In the genomic region with DNA sequence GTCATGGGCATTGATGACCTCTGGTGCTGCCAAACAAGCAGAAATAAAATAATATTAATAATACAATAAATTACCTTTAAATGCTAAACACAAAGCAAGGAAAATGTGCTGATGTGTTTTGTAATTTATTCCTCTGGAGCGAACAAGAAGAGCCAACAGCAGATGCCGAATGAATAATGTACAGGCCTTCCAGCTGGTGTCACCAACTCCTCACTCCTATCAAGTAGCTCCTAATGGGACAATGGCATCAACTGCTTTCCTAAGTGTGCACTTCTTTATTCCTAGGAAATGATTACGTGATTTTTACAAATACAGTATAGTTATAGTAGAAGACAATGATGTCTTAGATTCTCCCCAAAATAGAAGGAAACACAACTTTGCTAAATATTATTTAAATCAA, we compare ENCODE assay signal across 9 mouse cellular contexts.
"Had no signal": no experiment of that assay in that cellular context is flagged by ENCODE, and none has a peak within 500 bp of the region (broad histone marks: within the 10 kb centered on the region; RNA-seq: fewer than 3 reads in every experiment).

No protein-coding gene starts in this region.

- H3K9ac ChIP-seq: kidney, embryonic 15.5 days; limb, embryonic 13.5 days; liver, embryonic 14.5 days had no signal

- H3K4me1 ChIP-seq: kidney, embryonic 15.5 days; limb, embryonic 13.5 days had no signal

- H3K27me3 ChIP-seq: kidney, embryonic 15.5 days; limb, embryonic 13.5 days had no signal

- H3K4me2 ChIP-seq: kidney, embryonic 15.5 days; limb, embryonic 13.5 days; midbrain, embryonic 11.5 days had no signal

- H3K4me3 ChIP-seq: kidney, embryonic 15.5 days; limb, embryonic 13.5 days had no signal

- H3K36me3 ChIP-seq: kidney, embryonic 15.5 days; limb, embryonic 13.5 days had no signal

- H3K27ac ChIP-seq: kidney, embryonic 15.5 days; limb, embryonic 13.5 days; liver, embryonic 14.5 days; stomach, postnatal 0 days had no signal

- DNase-seq: kidney, adult 2 months; kidney, postnatal 14 days; lung, adult 18-20 months; lung, postnatal 36 days had no signal

- H3K9me3 ChIP-seq: kidney, embryonic 15.5 days; limb, embryonic 13.5 days had no signal
